Mouse (Mus musculus) kidney, embryonic 16.5 days (tissue): Measurements from ENCODE around the gene Rhbdl2. TPM values are rescaled to one million over a fixed set of nuclear protein-coding genes. Genes with fewer than 3 reads are reported as not detected.

Experiments
- ATAC-seq: fragments of 200-750 bp; cut with Nextera tagmentation; 2 replicates; pipeline ENCODE4 v1.8.0; 2017; ENCODE audit warnings: moderate TSS enrichment; ENCODE audit not compliant: low FRiP score, low TSS enrichment
- H3K27ac ChIP-seq: fragments of 300-500 bp; sonication (generic); 2 replicates; pipeline ENCODE4 v1.5.1; 2014; ENCODE audit warnings: low read length
- H3K27me3 ChIP-seq: fragments of 300-500 bp; sonication (generic); 2 replicates; pipeline ENCODE4 v1.6.1; 2014; ENCODE audit warnings: low read length, control low read depth, mixed read lengths; ENCODE audit not compliant: insufficient read depth
- H3K36me3 ChIP-seq: fragments of 300-500 bp; sonication (generic); 2 replicates; pipeline ENCODE4 v1.6.1; 2014; ENCODE audit warnings: low read length, control low read depth, mixed read lengths; ENCODE audit not compliant: insufficient read depth
- H3K4me1 ChIP-seq: fragments of 300-500 bp; sonication (generic); 2 replicates; pipeline ENCODE4 v1.6.1; 2014; ENCODE audit warnings: low read length, control low read depth, mixed read lengths; ENCODE audit not compliant: insufficient read depth
- H3K4me2 ChIP-seq: fragments of 300-500 bp; sonication (generic); replicated peaks from 2 replicates; pipeline ENCODE4 v1.6.1; 2014; ENCODE audit warnings: low read depth, low read length
- H3K4me3 ChIP-seq: fragments of 300-500 bp; sonication (generic); 2 replicates; pipeline ENCODE4 v1.5.1; 2014; ENCODE audit warnings: mild to moderate bottlenecking, low read length
- H3K9ac ChIP-seq: fragments of 300-500 bp; sonication (generic); replicated peaks from 2 replicates; pipeline ENCODE4 v1.6.1; 2014; ENCODE audit warnings: low read length
- H3K9me3 ChIP-seq: fragments of 300-500 bp; sonication (generic); 2 replicates; pipeline ENCODE4 v1.6.1; 2016; ENCODE audit warnings: low read length, control low read depth
- WGBS: fragments of 180-500 bp; shearing (Covaris S2); extraction: QIAGEN DNeasy Blood & Tissue Kit; methylation state at CpG from one replicate; pipeline ENCODE4 v1.1.7; 2014; 5-methylcytosine and 5-hydroxymethylcytosine counted together
- polyA plus RNA-seq: library from polyadenylated mRNA; unstranded; fragments of >200 nt; fragmentation: Nextera tagmentation; extraction: Ambion mirVana; gene quantifications from 2 replicates; pipeline ENCODE4 v1.2.1, GENCODE M21; 2015

Gene Rhbdl2
- 6.8 and 7.2 TPM in 2 replicates for polyA plus RNA-seq

GRCm38 (mm10) chr4:123787191-123787985 lies at the start of gene Rhbdl2:
Gene Rhbdl2, plus strand, starts transcription at chr4:123787874.
- peak within 1 kb of the TSS; percentile 33 for H3K4me3 ChIP-seq
- peaks cover 15% of the 10 kb centered on the region for H3K4me1 ChIP-seq
- peak within 1 kb of the TSS; percentile 58 for H3K9ac ChIP-seq
- H3K27me3 ChIP-seq: no peaks in the 10 kb centered on the region
- H3K36me3 ChIP-seq: no peaks in the 10 kb centered on the region
- peak within 1 kb of the TSS; percentile 51 for H3K4me2 ChIP-seq
- no peaks in the 10 kb centered on the region for H3K9me3 ChIP-seq
- peak within 1 kb of the TSS; percentile 71 for H3K27ac ChIP-seq
- 21% methylated on average over 12 of the region's 12 CpGs for WGBS
- ATAC-seq: peak; percentile 97

- Histone ChIP-seq H3K4me2 (no peak overlapping the region), H3K9me3 (no peaks in the 10 kb centered on the region), H3K4me3 (no peak overlapping the region), H3K4me1 (no peaks in the 10 kb centered on the region), H3K27ac (no peak overlapping the region), H3K9ac (no peak overlapping the region), H3K27me3 (no peaks in the 10 kb centered on the region), H3K36me3 (peaks cover 51% of the 10 kb centered on the region)
- 89% methylated on average over 4 of the region's 4 CpGs for WGBS
- no peak for ATAC-seq
Observed at GRCm38 (mm10) chr4:123738708-123739107, 49.0 kb upstream of the Rhbdl2 start.

- WGBS: 84% methylated on average over 1 of the region's 1 CpGs
- no peak overlapping the region for H3K27ac ChIP-seq
- no peaks in the 10 kb centered on the region for H3K4me1 ChIP-seq
- H3K27me3 ChIP-seq: no peaks in the 10 kb centered on the region
- H3K4me3 ChIP-seq: no peak overlapping the region
- no peak overlapping the region for H3K4me2 ChIP-seq
- no peak overlapping the region for H3K9ac ChIP-seq
- no peak for ATAC-seq
- peaks cover 39% of the 10 kb centered on the region for H3K36me3 ChIP-seq
- H3K9me3 ChIP-seq: no peaks in the 10 kb centered on the region
Observed at GRCm38 (mm10) chr4:123742891-123743290, 44.8 kb upstream of the Rhbdl2 start.

GRCm38 (mm10) chr4:123745221-123745775 lies 42.4 kb upstream of the Rhbdl2 start:
- Histone ChIP-seq H3K4me1 (peaks cover 10% of the 10 kb centered on the region), H3K36me3 (peaks cover 17% of the 10 kb centered on the region), H3K4me3 (no peak overlapping the region), H3K27ac (no peak overlapping the region), H3K4me2 (no peak overlapping the region), H3K9me3 (no peaks in the 10 kb centered on the region), H3K27me3 (no peaks in the 10 kb centered on the region), H3K9ac (no peak overlapping the region)
- WGBS: 95% methylated on average over 4 of the region's 4 CpGs
- ATAC-seq: no peak

- Histone ChIP-seq H3K9ac (peak overlapping the region; percentile 92), H3K36me3 (no peaks in the 10 kb centered on the region), H3K4me2 (peak overlapping the region; percentile 94), H3K27me3 (no peaks in the 10 kb centered on the region), H3K27ac (peak overlapping the region; percentile 82; the same call in 1 of the 2 replicates), H3K9me3 (no peaks in the 10 kb centered on the region), H3K4me3 (peak overlapping the region; percentile 99), H3K4me1 (peaks cover 14% of the 10 kb centered on the region)
- WGBS: 9% methylated on average over 10 of the region's 10 CpGs
- ATAC-seq: no peak
Observed at GRCm38 (mm10) chr4:123748726-123749415, 38.8 kb upstream of the Rhbdl2 start.

GRCm38 (mm10) chr4:123749484-123750130 lies 38.1 kb upstream of the Rhbdl2 start:
- H3K36me3 ChIP-seq: no peaks in the 10 kb centered on the region
- H3K4me2 ChIP-seq: peak overlapping the region; percentile 94
- H3K27me3 ChIP-seq: no peaks in the 10 kb centered on the region
- ATAC-seq: peak; percentile 89
- peaks cover 14% of the 10 kb centered on the region for H3K4me1 ChIP-seq
- no peaks in the 10 kb centered on the region for H3K9me3 ChIP-seq
- WGBS: under 1% methylated on average over 40 of the region's 55 CpGs
- H3K9ac ChIP-seq: peak overlapping the region; percentile 92
- peak overlapping the region; percentile 82 for H3K27ac ChIP-seq
- H3K4me3 ChIP-seq: peak overlapping the region; percentile 99

GRCm38 (mm10) chr4:123750152-123750651 lies 37.5 kb upstream of the Rhbdl2 start, which contains the start of gene Akirin1:
Gene Akirin1, minus strand, starts transcription at chr4:123750345.
- peak within 1 kb of the TSS; percentile 92 for H3K9ac ChIP-seq
- ATAC-seq: peak; percentile 99
- no peaks in the 10 kb centered on the region for H3K27me3 ChIP-seq
- H3K27ac ChIP-seq: peak within 1 kb of the TSS; percentile 82
- peak within 1 kb of the TSS; percentile 99 for H3K4me3 ChIP-seq
- H3K4me2 ChIP-seq: peak within 1 kb of the TSS; percentile 94
- no peaks in the 10 kb centered on the region for H3K36me3 ChIP-seq
- no peaks in the 10 kb centered on the region for H3K9me3 ChIP-seq
- H3K4me1 ChIP-seq: peaks cover 14% of the 10 kb centered on the region
- WGBS: 0% methylated on average over 42 of the region's 46 CpGs

GRCm38 (mm10) chr4:123750707-123751312 lies 36.9 kb upstream of the Rhbdl2 start:
- Histone ChIP-seq H3K9me3 (no peaks in the 10 kb centered on the region), H3K9ac (peak overlapping the region; percentile 92), H3K4me3 (peak overlapping the region; percentile 99), H3K36me3 (no peaks in the 10 kb centered on the region), H3K4me1 (peaks cover 14% of the 10 kb centered on the region), H3K4me2 (peak overlapping the region; percentile 68), H3K27ac (no peak overlapping the region), H3K27me3 (no peaks in the 10 kb centered on the region)
- no peak for ATAC-seq
- WGBS: under 1% methylated on average over 8 of the region's 8 CpGs

- Histone ChIP-seq H3K4me1 (no peaks in the 10 kb centered on the region), H3K27ac (no peak overlapping the region), H3K4me2 (no peak overlapping the region), H3K9me3 (no peaks in the 10 kb centered on the region), H3K27me3 (no peaks in the 10 kb centered on the region), H3K9ac (no peak overlapping the region), H3K4me3 (no peak overlapping the region), H3K36me3 (no peaks in the 10 kb centered on the region)
- ATAC-seq: no peak
- 55% methylated on average over 4 of the region's 4 CpGs for WGBS
Observed at GRCm38 (mm10) chr4:123758306-123758705, 29.4 kb upstream of the Rhbdl2 start.
